Mouse (Mus musculus) left cerebral cortex, postnatal 4 days (tissue): ENCODE measurements around the gene 1700016K19Rik. TPM values are rescaled to one million over a fixed set of nuclear protein-coding genes. Genes with fewer than 3 reads are reported as not detected.
"Not testable (repeated sequence)": the region's sequence is repeated elsewhere in the genome, so short reads cannot be mapped to it uniquely, and the experiment has no call there.

ENCODE experiments used
- DNase-seq: peaks from one replicate; pipeline ENCODE4 v3.0.0-alpha.2; 2022
- intact Hi-C: fragments of 180-260 bp; cut with DNase I; formaldehyde crosslinking; loops from one replicate; pipeline ENCODE4 v1.15.1; 2025
- total RNA-seq, 2 experiments: library from RNA; stranded (reverse); gene quantifications; 2 replicates each; pipeline ENCODE4 v1.2.3; 2021

Gene 1700016K19Rik
- total RNA-seq, 2 experiments from 2014 or later = 4.6 to 4.8 TPM

GRCm38 (mm10) chr11:75983194-75983593, 16.5 kb upstream of the 1700016K19Rik start:
- DNase-seq = no peak
- intact Hi-C loops = no loop called here

GRCm38 (mm10) chr11:75984581-75984980, 15.1 kb upstream of the 1700016K19Rik start:
- intact Hi-C loops = no loop called here
- DNase-seq = no peak

- intact Hi-C loops = no loop called here
- no peak for DNase-seq
These were observed 13.8 kb upstream of the 1700016K19Rik start for GRCm38 (mm10) chr11:75985948-75986347.

GRCm38 (mm10) chr11:75990965-75991835, 8.5 kb upstream of the 1700016K19Rik start:
- DNase-seq = no peak
- intact Hi-C loops = no loop called here

GRCm38 (mm10) chr11:75991911-75992310, 7.8 kb upstream of the 1700016K19Rik start:
- intact Hi-C loops = no loop called here

GRCm38 (mm10) chr11:75992481-75992880, 7.2 kb upstream of the 1700016K19Rik start:
- intact Hi-C loops = no loop called here
- DNase-seq = no peak

More at GRCm38 (mm10) chr11:75991911-75992310, 7.8 kb upstream of the 1700016K19Rik start:
- DNase-seq = no peak

GRCm38 (mm10) chr11:75994357-75994756, 5.4 kb upstream of the 1700016K19Rik start:
- DNase-seq = no peak
- intact Hi-C loops = no loop called here

GRCm38 (mm10) chr11:76000701-76001100, 989 bp downstream of the 1700016K19Rik start:
- intact Hi-C loops = no loop called here
- no peak for DNase-seq

- intact Hi-C loops = no loop called here
- no peak for DNase-seq
These were observed 1.6 kb downstream of the 1700016K19Rik start for GRCm38 (mm10) chr11:76001237-76001878.

DNA sequence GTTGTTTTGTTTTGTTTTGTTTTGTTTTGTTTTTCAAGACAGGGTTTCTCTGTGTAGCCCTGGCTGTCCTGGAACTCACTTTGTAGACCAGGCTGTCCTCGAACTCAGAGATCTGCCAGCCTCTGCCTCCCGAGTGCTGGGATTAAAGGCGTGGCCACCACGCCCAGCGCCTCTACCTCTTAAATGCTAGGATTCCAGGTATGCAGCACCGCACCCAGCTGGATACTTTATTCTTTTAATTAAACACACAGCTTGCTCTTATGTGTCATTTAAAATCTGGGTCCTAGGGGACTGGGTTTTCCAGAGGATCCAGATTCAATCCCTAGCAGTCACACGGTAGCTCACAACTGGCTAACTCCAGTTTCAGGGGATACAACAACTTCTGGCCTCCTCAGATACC, 4.6 kb downstream of the 1700016K19Rik start:
- intact Hi-C loops = not testable (repeated sequence)

GRCm38 (mm10) chr11:76008162-76008561, 8.4 kb downstream of the 1700016K19Rik start:
- DNase-seq = no peak
- intact Hi-C loops = no loop called here

More for the DNA sequence above, 4.6 kb downstream of the 1700016K19Rik start:
- DNase-seq = not testable (repeated sequence)

- intact Hi-C loops = no loop called here
These were observed 9.4 kb downstream of the 1700016K19Rik start for GRCm38 (mm10) chr11:76009101-76009500.

DNA sequence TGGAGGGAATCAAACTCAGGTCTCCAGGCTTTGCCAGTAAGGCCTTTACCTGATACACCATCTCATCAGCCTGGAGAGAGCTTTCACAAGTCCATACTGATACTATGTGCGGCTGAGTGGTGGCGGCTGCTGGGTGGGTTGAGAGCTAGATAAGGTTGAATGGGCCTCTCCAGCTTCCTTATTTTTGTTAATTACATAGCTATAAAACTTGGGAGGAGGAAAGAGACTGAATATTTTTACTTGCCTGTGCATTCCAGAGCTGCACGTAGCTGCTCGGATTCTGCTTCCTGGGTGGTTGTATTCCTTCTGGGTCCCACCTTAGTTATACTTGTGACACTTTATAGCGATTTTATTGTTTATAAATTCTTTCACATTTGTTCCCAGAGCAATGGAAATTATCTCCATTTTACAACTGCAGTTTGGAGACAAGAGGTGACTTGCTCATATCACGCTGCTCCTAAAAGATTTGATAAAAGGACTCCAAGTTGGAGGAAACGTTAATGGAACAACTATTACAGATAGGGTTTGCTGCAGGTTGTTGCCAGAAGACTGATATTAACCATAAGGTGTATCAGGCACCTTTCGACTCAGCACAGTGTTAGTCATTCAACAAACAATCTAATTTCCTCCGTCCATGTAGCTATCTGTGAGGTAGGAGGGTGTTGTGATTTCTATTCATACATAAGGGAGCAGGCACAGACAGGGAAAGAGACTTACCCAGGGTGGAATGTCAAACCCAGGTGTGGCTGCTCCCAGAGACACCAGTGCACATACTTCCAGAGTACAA, 11.3 kb downstream of the 1700016K19Rik start:
- intact Hi-C loops = no loop called here
- DNase-seq = no peak

More at GRCm38 (mm10) chr11:76009101-76009500, 9.4 kb downstream of the 1700016K19Rik start:
- no peak for DNase-seq

DNA sequence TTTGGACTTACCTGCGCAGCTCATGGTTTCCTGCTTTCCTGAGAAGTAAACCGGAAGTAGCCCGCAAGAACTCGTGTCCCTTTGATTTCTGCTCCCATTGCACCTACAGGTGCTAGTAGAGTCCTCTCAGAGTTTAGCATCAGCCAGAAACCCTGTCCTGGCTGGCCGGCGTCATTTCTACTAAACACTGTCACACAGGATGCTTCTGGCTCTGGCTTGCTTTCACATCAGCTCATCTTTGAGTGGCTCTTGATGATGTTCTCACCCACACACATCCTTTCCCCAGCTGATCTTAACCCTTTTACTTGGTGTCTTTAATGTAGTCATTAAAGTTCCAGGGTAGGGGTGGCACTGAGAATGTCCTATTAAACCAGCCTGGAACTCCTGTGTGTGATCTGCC, 15.5 kb downstream of the 1700016K19Rik start:
- DNase-seq = no peak
- intact Hi-C loops = no loop called here

GRCm38 (mm10) chr11:76015814-76016213, 16.1 kb downstream of the 1700016K19Rik start:
- intact Hi-C loops = no loop called here
- DNase-seq = no peak

DNA sequence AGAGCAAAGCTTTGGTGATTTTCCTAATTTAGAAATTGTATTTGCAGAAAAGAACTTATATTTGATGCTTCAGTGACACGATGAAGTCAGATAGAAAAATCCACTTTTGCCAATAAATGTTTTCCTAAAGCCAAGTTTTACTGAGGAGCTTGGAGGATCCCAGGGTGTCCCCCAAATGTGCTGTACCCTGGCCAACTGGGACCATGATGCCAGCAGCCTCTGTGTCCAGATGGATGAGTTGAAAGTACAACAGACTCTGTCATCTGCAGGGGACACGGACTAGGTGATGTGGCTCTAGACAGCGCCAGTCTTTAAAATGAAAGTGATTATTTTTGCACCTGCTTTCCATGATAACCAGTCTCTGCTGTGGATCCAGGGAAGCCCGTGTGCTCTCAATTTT, 20.2 kb downstream of the 1700016K19Rik start:
- intact Hi-C loops = no loop called here
- no peak for DNase-seq

GRCm38 (mm10) chr11:76020916-76021315, 21.2 kb downstream of the 1700016K19Rik start:
- DNase-seq = no peak
- intact Hi-C loops = no loop called here

DNA sequence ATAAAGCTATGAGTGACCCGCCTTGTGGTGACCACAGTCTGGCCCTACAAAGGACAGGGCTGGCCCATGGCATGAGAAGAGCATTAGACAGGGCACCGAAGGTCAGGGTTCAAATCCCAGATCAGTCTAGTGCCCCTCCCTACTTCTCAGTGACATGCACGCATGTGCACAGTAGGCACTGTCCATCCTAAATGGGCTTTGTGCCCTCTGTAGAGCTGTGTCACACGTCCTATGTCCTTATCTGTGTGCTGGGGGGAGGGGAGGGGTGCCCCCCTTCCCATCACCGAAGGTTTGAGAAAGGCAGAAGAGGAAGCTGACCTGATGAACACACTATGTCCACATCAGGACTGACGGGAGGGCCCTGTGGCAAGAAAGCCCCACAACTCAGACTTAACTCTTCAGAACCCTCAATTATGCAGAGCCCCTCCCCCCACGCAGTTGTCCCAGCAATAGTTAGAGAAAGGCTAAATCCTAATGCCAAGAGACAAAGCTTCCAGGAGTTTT, 25.4 kb downstream of the 1700016K19Rik start:
- intact Hi-C loops = no loop called here
- no peak for DNase-seq

GRCm38 (mm10) chr11:76026527-76027138, 26.9 kb downstream of the 1700016K19Rik start:
- no peak for DNase-seq
- intact Hi-C loops = no loop called here
